Mouse (Mus musculus): Measurements from ENCODE around the gene Cel.

- TF ChIP-seq EP300 (IDR thresholded peaks at IDR 0.05; ENCODE audit: low read depth) (peak; percentile 49; the same call in 1 of the 2 replicates), CTCF (IDR thresholded peaks at IDR 0.05; ENCODE audit: low read depth) (peak; percentile 65)
These were observed 43.6 kb upstream of the Cel start for GRCm38 (mm10) chr2:28606601-28607340.
